Mouse (Mus musculus): ENCODE measurements around the gene Mark3.
"Not testable (repeated sequence)": the region's sequence is repeated elsewhere in the genome, so short reads cannot be mapped to it uniquely, and the experiment has no call there.

Mark3 gene

GRCm38 (mm10) chr12:111574074-111574886 lies at the start of gene Mark3:
Gene Mark3 (plus strand): TSS chr12:111574523.
- DNase-seq, result peak; percentile 96

GRCm38 (mm10) chr12:111524883-111525282 lies 49.4 kb upstream of the Mark3 start:
- DNase-seq, result no peak

DNA sequence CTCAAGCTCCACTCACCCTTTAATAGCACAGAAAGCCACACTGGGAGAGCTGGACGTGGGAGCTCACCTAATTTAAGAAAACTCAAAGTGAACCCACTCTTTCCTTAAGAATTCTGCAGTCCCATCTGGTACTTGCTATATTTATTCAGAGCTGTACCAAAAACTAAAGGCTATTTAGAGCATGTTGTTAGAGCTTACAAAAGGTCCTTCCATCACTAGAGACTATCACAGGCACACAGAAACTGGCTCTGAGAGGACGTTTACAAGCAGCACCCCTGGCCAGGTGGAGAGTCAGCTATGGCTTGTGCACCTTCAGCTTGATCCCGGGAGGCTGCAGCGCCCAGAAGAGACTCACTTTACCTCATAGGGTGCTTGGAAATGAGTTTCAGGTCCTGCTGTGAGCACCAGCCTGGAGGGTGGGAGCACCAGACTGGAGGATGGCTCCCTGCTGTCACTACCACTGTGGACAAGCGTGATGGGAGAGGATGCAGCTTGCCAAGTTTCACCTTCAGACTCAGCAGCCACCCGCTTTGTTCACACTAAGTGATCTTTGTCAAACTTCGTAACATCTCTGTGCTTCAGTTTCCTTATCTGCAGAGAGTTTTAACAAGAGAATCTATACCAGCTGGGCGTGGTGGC lies 46.6 kb upstream of the Mark3 start:
- no peak for DNase-seq

- DNase-seq, result no peak
These were observed 45.1 kb upstream of the Mark3 start for GRCm38 (mm10) chr12:111529192-111529591.

- no peak for DNase-seq
These were observed 41.1 kb upstream of the Mark3 start for GRCm38 (mm10) chr12:111533096-111533794.

DNA sequence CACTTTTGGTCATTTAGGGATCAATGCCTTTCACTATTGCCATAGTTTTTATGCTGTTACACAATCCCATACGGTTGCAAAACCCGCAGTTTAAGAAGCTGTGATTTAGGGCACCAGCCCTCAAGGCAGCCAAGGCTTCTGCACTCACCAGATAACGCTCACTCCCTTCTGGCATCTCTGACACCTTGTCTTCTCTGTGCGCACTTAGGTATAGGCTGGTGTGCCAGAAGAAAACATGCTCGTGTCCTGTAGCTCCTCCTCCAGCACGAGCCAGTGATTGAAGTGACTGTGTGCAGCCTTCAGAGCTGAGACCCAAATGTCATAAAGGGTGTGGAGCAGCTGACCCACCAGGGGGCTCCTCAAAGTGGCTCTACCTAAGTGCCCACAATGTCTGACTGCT lies 39.0 kb upstream of the Mark3 start:
- no peak for DNase-seq

- no peak for DNase-seq
These were observed 38.6 kb upstream of the Mark3 start for GRCm38 (mm10) chr12:111535762-111536161.

DNA sequence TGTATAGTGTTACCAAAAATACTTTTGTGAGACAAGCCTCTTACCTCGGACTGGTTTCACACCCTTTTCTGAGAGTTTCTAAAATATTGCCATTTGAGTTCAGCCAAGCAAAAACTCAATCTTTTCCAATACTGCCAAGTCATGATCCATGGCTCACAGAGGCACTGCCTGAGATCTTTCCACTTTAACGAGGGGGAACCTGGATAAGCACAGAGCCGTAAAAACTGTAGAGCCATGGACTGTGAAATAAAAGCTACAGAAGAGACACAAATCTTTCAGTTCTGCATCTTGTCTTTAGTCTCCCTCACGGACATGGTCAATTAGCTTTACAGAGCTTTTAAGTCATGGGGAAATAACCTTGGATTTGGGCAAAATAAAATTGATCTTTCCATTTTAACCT lies 37.6 kb upstream of the Mark3 start:
- DNase-seq, result no peak

DNA sequence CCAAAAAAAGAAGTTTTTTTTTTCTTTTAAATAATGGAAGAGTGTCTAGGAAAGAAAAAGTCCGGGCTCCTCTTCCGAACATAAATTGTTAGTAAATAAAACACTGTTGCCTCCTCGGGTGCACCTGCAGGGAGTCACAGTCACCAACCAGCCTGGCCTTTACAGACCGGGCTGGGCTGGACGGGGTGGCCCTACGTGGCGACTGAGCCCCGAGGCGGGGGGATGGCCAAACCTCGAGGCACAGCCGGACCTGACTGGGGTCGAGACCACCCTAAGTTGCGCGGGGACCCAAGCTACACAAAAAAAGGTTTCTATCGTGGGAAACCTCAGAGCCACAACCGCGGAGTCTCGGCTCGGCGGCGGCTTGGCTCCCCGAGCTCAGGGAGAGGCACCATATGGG lies 37.0 kb upstream of the Mark3 start:
- DNase-seq, result no peak

GRCm38 (mm10) chr12:111537796-111538291 lies 36.5 kb upstream of the Mark3 start, which contains the start of gene Eif5:
Gene Eif5 (plus strand): TSS chr12:111538016.
- peak; percentile 99 for DNase-seq

GRCm38 (mm10) chr12:111538292-111539040 lies 35.9 kb upstream of the Mark3 start:
- peak; percentile 76 for DNase-seq

DNA sequence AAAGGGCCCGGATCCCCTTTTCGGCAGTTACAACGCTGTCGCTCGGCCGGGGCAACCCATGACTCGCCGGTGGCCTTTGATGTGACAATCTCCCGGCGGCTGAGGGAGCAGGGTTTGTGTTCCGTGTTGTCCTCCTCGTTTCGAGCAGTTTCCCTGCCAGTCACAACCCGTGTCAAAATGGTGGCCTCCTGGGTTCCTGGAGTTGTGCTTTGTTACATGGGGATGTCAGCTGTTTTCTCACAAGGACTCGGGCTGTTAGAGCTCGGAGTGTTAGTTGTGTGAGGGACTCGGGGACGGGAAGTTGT lies 35.3 kb upstream of the Mark3 start:
- no peak for DNase-seq

DNA sequence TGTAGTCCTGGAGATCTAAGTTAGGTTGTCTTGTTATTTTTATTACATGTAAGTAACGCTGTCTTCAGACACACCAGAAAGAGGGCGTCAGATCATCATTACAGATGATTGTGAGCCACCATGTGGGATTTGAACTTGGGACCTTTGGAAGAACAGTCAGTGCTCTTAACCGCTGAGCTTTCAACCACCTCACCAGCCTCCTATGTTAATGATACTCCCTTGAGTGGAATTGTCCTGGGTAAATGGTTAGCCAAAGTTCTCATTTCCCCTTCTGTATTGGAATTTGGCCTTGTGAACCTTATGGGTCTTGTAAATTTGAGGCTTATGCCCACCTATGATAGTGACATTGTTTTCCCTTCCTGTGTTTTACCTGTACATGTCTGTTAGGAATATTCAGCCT lies 27.3 kb upstream of the Mark3 start:
- DNase-seq, result no peak

DNA sequence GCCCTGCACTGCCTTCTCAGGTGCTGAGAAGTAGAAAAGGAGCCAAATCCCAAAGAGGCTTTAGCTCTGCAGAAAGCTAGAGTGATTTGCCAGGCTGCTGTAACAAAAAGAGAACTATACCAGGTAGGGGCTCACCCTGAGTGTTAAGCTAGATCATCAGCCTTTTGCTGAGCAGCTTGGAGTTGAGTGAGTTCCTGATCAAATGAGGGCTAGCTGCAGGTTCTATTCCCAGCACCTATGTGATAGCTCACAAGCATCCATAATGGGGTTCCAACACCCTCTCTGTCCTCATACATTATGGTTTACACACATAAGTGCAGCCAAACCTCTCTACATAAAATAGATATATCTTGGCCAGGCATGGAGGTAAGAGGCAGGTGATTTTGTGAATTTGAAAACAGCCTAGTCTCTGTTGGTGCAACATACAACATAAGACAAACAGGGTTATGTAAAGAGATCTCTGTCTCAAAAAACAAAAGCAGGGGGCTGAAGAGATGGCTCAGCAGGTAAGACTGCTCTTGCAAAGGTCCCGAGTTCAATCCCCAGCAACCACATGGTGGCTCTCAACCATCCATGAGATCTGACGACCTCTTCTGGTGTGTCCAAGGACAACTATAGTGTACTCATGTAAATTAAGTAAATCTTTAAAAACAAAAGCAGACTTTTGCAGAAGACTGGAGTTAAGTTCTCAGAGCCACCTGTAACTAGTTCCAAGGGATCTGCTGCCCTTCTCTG lies 25.6 kb upstream of the Mark3 start:
- DNase-seq, result no peak

- DNase-seq, result no peak
These were observed 23.6 kb upstream of the Mark3 start for GRCm38 (mm10) chr12:111550679-111551078.

GRCm38 (mm10) chr12:111552342-111552741 lies 22.0 kb upstream of the Mark3 start:
- no peak for DNase-seq

- no peak for DNase-seq
These were observed 19.0 kb upstream of the Mark3 start for GRCm38 (mm10) chr12:111555357-111555756.

- DNase-seq, result not testable (repeated sequence)
These were observed 18.4 kb upstream of the Mark3 start for GRCm38 (mm10) chr12:111555893-111556292.

- no peak for DNase-seq
These were observed 16.8 kb upstream of the Mark3 start for GRCm38 (mm10) chr12:111557538-111557937.

DNA sequence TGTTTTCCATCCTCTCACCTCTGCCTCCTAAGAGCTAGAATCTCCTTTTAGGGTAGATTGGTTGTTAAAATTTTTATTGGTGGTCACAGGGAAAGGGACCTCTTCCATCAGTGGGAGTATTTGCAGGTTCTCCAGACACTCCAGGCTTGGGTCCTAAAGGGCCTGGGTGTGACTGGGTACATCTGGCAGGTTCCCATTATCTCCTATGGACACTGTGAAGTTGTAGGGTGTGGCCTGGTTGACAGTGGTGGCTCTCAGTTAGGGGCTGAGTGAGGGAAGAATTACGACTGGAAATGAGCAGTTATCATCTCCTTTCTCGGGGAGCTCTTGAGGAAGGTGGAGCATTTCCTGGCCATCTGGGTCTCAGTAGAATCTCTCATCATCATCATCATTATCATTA lies 15.7 kb upstream of the Mark3 start:
- DNase-seq, result no peak

DNA sequence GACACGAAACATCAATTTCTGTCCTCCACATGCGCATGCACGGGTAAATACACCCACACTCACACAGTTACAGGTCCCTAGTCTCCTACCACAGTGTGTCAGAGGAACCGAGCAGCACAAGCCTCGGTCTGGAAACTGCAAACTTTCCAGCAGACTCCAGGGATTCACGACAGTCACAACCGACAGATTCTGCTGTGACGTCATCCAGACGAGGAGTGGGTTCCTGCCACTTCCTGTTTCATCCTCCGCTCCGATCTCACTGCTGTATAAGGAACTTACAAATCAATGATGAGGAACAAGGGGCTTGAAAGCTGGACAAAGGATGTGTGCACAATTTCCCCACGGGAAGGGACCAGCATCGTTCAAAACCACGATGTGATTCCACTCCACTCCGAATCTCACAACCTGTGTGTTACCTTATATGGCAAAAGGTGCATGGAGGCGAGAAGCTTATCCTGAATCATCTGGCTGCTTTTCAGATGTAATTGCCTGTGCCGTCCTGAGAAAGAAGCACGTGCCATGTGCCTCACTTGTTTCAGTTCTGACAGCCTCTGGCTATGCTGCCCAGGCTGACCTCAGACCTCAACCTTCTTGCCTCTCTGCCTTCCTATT lies 14.6 kb upstream of the Mark3 start:
- DNase-seq, result no peak

DNA sequence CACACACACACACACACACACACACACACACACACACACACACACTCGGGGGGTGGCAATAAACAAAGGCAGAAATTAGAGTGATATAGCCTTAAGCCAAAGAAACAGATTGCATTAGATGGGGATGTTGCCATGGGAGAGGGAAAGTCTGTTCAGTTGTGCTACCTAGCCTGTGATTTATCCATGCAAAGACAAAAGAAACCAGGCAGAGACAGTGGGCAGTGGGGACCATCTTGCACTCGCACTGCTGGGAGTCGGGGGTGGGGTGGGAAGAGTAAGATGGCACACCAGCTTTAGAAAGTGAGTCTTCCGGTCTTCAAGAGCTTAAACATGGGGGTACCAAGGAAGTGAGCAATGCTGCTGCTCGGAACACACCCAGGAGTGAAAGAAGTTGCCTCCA lies 14.0 kb upstream of the Mark3 start:
- DNase-seq, result no peak

Data from cerebellum, adult 11 months (tissue).